Mouse (Mus musculus): ENCODE results near the gene Ctnnbip1.

DNA sequence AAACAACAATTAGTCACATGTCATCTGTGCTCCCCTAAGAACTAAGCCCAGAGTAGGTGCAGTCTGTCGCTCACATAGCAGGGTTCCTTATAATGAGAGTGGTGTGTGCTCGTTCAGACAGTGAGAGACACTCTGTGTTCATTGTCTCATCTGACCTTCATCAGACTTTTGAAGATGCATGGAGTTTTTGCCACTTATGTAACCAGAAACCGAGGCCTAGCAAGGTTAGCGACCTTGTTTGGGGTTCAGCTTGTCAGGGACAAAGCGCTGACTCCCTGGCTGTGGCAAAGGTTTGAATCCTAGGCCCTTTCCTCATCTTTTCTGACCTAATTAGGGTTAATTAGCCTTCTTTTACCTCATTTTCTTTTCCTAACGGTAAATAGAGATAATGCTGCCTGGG lies 5.9 kb downstream of the Ctnnbip1 start:
- TF ChIP-seq POLR2A (IDR thresholded peaks at IDR 0.05; ENCODE audit: extremely low read depth, insufficient read depth, low read length) (no peak), CTCF (IDR thresholded peaks at IDR 0.05; ENCODE audit: low read depth, low read length) (no peak)

Measured in liver, adult 2 months (tissue).